Mouse (Mus musculus) olfactory bulb, adult 2 months (tissue): ENCODE measurements at regions not wholly inside any gene's neighbourhood (a gene's known extent, or its start where the extent isn't known, plus 50 kb on each side); places are given as distances from the start of the nearest gene placed in this dataset.

Source experiments
- CTCF ChIP-seq: fragments of 200-500 bp; IDR thresholded peaks from 2 replicates; pipeline ENCODE4 v1.5.1; 2012; ENCODE audit warnings: low read depth, mild to moderate bottlenecking, low read length, moderate library complexity; ENCODE audit not compliant: insufficient read depth
- POLR2A ChIP-seq: fragments of 200-500 bp; IDR thresholded peaks from 2 replicates; pipeline ENCODE4 v1.6.1; 2012; ENCODE audit warnings: mild to moderate bottlenecking, low read depth, low read length, moderate library complexity; ENCODE audit not compliant: insufficient read depth

DNA sequence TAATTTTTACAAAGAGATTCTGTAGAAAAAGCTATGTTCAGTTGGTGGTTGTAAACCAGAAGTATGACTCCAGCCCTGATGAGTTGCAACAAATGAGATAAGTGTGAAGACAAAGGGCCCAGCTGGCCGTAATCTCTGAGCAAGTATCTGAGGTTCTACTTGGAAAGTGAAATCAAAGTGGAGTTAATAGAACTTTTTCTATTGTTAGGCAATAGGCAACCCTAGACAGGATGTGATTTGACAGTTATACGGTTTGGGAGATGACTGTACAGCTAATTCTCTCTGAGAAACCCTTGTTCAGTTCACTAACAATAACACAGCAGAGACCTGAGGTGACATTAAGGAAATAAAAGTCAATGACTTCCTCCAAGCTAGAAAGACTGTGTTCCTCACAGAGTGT lies 180.8 kb upstream of the Atp10a start:
- TF ChIP-seq CTCF (no peak), POLR2A (no peak)
